Mouse (Mus musculus) brain, embryonic 14.5 days (tissue): Measurements from ENCODE around the gene Rhox7b.

Experiments
- CTCF ChIP-seq: fragments of 200-500 bp; IDR thresholded peaks from 2 replicates; pipeline ENCODE4 v1.5.1; 2012; ENCODE audit warnings: inconsistent platforms, mild to moderate bottlenecking, moderate library complexity, borderline replicate concordance; ENCODE audit not compliant: insufficient read depth, insufficient read length; ENCODE audit errors: extremely low read depth
- POLR2A ChIP-seq: fragments of 200-500 bp; IDR thresholded peaks from 2 replicates; pipeline ENCODE4 v1.6.1; 2012; ENCODE audit warnings: mild to moderate bottlenecking, inconsistent platforms, borderline replicate concordance; ENCODE audit not compliant: poor library complexity, insufficient read depth, insufficient read length, severe bottlenecking; ENCODE audit errors: extremely low read depth

DNA sequence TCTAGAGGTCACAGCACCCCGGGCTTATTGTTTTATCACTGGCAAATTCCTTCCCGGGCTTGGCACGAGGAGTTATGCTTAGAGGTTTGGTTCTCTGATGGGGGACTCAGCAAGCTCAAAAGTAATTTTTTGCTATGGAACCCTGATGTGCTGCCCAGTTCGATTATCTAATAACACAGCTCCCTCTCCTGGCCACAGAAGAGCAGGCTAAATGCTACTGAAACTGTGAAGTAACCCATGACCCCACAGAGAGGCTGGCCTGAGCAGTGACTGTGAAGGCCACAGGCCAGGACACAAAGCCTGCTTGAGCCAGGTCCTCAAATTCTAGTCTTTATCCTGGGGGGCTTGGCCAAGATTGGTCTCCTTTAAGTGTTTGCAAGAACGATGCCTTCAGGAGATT is 6.7 kb upstream of the Rhox7b start:
- TF ChIP-seq CTCF = no peak
- TF ChIP-seq POLR2A = no peak
